Mouse (Mus musculus) forelimb bud, embryonic 11.5 days (tissue): ENCODE results near the gene Rspry1.
A peak's percentile ranks its signal among the peaks of the same experiment; 100 is the strongest.

ENCODE experiments used
- DNase-seq: peaks from one replicate; pipeline ENCODE4 v3.0.0-alpha.2; 2012; ENCODE audit warnings: low read depth, low spot score

The Rspry1 gene

DNA sequence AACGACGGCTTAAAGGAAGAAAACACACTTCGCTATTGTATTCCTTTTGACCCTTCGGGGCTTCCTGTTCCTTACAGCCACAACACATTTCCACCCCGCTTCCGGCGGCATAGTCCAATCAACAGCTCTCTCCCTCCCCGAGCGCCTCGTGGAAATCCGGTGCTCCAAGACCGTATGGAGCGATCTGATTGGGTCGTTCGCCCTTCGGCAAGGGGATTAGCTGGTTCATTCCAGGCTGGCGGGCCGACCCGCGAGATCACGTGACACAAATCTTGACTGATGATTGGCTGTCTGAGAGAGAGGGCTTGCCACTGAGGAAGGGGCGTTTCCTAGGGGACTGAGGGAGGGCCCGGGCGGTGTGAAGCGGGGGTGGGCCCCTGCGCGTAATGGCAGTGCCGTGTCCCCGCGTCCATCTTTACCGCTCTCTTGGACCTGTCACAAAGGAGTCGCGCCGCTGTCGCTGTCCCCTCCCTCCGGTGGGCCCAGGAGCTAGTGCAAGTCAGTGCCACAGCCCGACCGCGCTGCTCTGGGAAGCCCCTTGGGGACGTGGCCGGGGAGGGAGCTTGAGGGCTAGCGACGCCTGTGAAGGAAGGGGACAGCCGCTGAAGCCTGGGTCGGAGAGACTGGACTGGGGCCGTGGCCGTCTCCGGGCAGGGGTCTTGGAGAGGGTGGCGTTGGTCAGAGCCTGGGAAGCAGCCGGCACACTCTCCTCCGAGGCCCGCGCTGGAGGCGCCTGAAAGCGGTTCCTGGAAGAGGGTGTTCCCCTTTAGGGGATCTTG, at the start of gene Rspry1, which contains the start of gene Fam192a:
TSS of gene Rspry1 (plus strand) at position 331 of the 779 bp plus-strand sequence.
TSS of gene Fam192a (minus strand) at position 391 of the 779 bp plus-strand sequence.
- DNase-seq, result peak; percentile 100

DNA sequence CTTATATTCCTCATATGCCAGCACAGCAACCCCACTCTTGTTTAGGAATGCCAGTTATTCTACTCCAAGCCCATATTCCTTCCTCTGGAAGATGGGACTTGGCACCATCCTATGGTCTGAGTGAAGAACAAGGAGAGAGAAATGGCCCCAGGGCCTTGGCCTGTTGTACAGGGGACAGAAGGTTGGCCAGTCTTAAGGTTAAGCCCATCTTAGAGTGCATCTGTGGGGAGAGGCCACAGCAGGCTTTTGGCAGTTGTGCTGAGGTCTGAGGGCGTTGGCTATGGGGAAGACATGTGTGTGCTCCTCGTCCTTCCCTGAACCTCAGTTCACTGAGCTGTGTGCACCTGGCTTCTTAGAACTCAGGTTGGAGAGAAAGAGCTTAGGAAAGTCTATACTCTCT, 49.0 kb upstream of the Rspry1 start:
- no peak for DNase-seq

DNA sequence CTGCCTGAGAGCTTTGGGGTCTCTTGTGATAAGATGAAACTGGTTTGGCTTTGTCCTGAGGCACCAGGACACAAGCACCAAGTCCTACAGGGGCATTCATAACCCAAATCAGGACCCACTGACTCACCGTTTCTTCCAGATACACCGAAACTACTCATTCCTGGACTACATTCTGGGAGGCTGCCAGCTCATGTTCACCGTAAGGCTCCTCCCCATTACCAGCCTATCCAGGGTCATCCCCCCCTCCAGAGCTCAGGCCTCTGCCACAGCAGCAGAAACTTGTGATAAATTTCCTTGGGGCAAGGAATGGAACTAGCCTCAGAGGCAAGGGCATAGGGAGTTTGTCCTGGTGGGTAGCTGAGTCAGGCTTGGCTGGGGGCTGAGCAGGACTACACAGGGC, 44.5 kb upstream of the Rspry1 start:
- no peak for DNase-seq

DNA sequence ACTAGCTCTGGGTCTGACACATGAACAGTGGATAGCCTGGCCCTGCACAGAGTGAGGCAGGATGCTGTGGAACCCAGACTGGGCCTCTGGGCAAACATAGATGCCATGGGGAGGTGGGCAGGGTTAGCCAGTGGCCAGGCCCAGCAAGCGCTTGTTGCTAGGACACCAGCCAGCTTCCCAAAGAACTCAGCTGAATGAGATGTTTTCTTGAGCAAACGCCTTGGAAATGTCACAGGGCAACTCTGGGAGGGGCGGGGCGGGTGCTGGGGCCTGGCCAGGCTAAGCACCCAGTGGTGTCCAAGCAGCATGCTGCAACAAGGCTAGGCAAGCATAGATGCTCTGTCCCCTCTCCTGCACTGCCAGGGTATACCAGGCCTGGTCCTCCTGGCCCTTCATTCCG, 40.5 kb upstream of the Rspry1 start:
- no peak for DNase-seq

DNA sequence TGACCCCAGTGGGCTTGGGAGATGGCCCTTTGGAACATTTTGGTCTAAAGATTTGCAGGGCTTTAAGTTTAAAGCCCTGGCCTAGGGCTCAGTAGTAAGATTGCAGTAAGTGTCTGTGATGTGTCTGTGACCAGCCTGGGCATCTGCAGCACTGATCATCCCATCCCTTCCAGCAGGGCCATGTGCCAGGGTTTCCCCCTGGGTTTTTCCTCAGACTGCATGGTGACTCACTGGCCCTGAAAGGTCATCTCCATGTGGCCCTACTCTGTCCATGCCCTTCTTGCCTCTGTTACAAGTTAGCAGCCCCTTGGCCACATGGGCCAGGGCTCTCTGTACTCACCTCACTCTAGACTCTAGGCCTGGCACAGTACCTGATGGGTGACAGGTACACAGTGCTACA, 37.3 kb upstream of the Rspry1 start:
- DNase-seq, result no peak

DNA sequence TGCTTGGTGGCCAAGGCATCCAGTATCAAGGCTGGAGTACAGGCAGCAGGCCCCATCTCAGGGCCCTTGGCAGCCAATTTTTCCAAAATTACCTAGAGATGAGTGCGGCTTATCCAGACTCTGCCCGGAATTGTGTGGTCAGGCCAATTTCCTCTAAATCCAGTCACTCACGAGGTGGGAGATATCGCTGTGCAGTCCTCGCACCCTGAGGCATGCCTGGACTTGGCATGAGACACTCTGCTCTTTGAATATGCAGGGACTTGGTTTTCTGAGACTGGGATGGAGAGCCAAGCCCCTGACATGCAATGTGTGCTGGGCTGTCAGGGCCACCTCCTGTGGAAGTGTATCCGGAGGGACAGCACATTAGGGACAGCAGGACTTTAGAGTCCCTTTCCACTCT, 35.7 kb upstream of the Rspry1 start:
- no peak for DNase-seq

DNA sequence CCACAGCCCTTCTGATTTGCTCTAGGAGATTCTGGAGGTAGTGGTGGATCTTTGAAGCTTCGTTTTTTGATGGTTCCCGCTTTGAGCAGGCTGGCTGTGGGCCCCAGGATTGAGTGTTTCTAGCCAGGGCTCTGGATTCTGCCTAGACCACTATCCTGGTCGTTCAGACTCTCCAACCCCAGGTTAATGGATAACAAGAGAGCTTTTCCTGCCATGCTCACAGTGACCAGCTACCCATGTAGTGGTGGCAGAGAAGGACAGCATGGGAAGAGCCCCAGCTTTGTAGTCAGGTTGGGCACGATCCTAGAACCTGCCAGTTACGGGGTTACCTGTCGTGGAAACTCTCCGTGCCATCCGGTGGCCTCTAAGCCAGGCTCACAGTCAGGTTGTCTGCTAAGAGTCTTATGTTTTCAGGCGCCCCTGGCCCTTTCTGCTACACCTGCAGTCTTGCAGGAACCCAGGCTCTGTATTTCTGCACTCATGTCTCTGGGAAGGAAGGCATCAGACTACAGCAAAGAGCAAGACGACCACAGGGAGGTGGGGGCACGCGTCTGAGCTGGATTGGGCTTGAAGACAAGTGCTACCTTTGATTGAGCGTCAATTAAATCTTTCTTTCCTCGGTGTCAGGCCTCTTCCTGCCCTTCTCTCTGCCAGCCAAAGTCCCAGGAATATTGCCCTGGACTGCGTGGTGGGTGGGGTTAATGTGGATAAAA, 35.1 kb upstream of the Rspry1 start:
- DNase-seq, result no peak

DNA sequence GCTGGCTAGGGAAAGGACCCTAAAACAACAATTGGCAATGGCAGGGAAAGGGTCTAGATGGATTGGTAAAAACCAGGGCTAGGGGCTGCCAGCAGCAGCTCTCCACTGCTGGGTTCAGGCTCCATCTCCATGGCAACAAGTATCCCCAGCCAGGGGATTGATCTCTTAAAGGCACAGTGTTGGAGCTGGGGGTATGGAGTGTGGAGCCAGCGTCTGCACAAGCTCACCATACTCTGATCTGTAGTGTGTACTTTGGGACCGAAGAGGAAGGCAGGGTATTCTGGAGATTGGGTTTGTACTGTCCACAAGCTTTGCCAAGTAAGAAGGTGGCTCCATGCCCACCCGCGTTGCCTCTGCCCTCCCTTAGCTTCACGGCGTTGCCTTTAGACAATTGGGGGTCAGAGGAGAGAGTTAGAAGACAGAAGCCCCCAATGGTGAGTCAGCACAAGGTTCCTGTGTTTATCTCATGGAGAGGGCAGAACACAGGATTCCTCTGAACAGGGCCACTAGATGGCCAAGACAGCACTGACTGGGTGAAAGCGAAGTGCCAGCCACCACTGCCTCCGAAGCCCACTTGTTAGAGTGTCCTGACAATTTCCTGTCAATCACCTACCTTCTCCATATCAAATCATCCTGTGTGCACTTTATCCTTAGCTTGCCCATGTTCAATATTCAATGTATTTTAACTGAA, 34.4 kb upstream of the Rspry1 start:
- no peak for DNase-seq

DNA sequence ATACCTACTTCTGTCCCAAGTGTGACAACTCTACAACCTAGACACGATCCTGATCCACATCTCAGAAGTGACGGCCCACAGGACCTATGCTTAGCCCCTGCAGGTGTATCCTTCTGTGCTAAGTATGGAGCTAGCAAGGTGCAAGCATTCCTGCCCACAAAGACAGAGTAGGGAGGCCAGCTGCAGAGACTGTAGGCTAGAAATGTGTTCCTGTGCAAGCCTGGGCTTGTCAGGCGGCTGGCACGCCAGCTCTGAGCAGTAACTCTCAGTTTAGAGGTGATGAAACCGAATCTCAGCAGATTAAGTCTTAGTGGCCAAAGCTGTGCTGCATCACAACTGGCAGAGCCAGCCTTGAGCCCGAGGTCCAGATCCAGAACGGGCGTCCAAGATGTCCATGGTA, 33.6 kb upstream of the Rspry1 start:
- peak; percentile 8 for DNase-seq

DNA sequence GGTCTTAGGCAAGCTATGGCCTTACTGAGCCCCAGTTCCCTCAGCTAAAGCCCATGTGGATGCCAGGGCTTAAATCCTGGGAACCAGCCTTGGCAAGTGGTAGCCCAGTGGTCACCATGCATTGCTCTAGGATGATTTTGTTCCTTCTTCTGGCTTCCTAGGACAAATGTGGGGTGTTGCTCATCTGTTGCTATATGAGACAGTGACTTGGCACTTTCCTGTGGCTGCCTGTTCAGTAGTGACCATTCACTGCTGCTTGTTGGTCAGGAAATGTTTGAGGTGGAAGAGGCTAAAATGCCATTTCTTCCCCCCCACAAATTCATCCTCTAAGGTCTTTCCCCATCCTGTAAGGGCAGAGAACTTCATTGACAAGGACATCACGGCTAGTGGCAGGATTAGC, 32.3 kb upstream of the Rspry1 start:
- no peak for DNase-seq

DNA sequence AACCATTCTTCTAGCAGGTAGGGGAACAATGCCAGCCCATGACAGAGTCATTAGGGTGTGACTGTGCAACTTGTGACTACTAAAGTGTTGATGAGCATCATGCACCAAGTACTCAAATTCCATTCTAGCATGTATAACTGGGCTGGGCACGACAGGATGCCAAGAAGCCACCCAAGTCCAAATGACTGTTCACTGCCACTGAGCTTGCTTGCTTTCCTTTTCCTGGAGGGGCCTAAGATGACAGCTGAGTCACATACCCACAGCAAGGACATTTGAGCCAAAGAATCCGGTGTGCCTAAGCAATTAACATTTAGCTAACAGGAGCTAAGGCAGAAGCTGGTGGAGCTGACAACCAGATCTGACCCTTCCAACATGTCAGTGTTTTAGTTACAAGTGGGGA, 29.8 kb upstream of the Rspry1 start:
- DNase-seq, result no peak

DNA sequence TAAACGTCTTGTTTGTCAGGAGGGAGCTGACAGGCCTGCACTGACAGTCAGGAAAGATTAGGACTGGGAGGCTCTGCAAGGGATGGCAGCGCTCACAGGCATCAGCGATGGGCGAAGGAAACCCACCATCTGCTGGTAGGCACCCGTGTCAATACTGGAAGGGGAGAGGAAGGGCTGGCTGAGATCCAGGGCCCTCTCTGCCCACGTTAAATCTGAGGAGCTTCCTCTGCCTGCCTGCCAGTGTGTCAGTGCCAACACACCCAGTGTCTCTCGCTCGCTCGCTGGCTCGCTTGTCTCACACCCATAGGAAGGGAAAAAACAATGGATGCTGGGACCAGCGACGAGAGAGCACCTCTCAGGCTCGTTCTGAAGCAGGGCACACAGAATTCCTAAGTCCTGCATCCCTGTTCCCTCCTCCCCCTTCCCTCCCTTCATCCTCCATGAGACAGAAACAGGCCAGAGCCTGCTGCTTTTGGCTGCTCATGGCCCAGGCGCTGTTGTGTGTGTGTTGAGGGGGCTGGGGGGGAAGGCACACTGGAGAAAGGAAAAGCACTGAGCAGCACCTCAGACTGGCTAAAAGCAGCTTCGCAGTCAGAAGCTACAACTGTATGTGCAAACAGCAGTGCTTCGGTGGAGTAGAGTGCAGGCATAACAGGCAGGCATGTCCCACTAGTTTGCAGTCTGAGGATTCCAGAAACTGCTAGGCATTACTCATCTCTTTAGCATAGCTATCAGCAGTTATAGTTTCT, 27.4 kb upstream of the Rspry1 start:
- DNase-seq, result no peak

DNA sequence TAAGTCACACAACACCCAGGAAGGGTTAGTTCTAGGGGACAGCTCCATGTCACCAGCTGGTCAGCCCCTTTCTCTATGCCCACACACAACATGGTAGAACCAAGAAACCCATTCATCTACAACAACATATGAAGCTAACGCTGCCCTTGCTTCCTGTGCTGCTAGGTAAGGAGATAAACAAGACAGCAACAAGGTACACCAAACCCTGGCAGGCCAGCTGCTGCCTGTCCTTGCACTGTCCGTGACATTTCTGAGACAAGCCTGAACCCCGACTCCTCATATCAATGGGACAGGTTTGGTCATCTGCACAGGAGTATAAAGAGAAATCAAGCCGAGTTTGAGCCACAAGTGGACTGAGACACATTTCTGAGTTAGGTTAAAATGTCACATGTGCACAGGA, 26.6 kb upstream of the Rspry1 start:
- DNase-seq, result no peak

DNA sequence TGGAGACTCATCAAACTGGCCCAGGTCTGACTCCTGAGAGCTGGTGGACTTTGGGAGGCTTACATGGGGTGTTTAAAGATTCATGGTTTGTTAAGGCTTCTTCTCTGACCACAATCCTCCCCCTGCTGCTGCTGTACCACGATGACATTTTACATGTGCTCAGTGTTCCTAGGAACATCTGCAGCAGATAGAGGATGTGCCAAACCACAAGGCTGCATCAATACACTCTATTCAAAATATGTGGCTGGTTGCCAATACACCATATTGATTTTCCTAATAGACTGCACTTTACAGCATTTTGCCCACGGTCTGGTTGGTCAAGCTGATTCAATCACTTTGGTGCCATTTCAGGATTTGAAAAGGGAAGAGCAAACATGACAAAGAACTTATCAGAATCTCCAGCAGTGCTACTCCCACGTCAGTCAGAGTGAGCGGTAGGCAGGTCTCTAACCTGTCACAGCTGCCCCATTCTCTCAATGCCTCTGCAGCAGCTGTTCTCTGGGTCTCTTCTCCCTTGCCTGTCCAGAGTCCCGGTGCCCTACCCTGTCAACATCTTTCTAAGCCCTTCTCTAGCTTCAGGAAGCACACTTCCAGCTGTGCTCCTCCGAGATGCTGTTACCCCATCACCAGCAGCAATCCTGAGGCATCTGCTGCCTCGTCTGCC, 19.8 kb upstream of the Rspry1 start:
- no peak for DNase-seq

DNA sequence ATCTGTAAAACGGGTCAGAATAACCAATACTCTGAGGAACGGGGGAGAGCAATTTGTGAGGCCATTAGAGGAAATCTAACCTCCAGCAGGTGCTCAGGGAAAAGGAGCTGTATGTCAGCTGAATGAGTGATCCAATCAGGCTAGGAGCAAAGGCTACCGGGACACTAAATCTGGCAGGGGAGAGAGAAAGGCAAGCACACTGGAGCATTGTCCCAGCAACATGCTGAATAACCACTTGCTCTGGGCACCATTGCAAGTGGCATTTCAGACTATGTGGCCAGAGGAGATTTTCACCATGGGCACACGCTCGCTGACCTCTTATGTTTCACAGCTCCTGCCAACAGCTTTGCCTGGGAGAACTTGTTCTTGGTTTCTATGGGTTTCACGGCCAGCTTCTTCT, 19.2 kb upstream of the Rspry1 start:
- DNase-seq, result no peak

DNA sequence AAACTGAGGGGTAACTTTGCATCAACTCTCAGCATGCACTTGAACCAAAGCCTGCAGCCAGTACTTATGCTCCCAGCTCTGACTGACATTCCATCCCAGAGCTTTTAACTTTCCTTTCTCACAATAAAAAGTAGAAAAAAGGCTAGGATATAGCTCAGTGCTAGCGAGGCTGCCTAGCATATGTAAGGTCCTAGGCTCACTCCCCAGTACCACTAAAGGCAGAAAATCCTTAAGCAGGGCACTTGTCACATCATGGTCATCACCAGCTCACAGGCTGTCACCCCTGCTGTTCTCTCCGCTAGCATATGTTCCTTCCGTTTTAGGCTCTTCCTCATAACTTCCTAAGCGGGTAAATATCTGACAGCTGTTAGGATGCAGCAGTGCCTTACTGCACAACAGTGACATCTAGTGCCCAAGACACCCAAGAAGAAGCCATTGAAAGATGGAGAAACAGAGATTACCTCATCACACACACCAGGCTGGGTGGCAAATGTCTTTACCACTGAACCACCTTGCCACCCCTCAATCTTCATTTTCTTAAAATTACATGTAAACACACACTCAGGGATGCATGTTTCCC, 17.4 kb upstream of the Rspry1 start:
- DNase-seq, result peak; percentile 10

DNA sequence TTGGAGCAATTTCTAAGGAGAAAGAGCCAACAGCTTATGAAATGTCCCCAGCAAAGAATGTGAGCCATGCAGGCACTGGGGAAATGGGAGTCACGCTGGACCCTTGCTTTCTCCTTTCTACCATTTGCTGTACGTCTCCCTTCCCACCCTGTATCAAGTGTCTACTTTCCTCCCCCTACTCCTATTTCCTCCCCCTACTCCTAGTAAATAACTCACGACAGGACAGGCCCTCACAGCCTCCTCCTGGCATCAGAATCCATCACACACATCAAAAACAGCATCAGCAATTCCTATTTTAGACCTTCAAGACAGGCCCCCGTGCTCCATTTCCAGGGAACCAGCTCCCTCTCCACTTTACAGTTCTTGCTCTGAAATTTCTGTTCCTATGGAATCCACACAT, 10.0 kb upstream of the Rspry1 start:
- DNase-seq, result no peak

DNA sequence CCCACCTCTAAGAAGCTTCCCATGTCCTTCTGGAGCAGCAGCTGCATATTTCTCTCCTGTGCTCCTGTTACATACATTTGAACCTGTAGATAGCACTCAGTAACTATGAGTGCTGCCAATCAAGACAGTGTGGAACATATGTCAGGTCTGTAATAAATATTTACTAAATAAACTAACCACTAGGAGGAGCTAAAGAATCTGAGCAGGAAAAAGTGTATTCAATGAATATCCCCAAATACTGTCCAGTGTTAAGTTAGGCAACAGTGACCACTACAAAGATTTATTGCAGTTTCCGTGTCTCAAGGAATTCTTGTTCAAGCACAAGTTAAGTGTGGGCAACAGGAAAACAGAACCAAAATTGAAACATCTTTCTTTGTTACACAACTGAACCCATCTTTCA, 7.5 kb upstream of the Rspry1 start:
- DNase-seq, result no peak

DNA sequence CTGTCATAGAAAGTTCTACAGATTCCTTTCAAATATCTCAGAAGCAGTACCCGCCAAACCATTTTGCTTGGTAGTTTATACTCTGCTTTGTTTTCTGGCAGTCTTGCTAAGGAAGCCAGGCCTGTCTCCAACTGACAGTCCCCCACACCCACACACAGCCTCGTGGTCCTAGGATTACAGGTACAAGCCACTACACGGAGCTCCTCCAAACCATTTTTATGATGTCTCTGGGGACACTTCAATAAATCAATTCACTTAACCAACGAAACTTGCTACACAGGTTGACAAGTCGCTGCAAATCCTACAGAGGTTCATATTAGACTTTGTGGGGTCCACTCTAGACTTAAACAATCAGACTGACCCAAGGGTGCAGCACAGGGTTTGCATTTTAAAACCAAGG, 1.3 kb upstream of the Rspry1 start:
- DNase-seq, result no peak

DNA sequence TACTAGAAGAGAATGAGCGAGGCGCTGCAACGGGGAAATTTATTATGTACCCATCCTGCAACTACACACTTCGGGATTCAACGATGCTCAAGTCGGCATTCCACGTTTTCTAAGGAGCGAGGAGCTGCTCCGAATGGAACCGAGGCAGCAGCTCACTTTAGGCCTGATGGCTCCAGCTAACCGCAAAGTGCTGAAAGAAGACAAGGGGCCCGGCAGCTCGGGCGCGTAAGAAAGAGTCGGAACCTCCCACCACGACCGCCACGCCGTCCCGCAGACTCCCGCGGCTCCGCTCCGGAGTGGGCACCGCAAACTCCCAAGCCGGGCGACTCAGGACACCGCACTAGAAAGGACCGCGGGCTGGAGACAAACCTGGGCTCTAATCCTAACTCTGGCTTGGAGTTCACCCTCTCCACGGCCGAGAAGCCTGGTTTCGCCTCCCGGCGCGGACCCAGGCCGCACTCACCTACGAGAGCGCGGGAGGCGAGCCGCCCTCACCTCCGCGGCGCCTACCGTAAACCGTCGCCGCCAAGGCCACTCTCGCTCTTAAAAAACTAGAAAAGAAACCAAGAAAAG, 617 bp upstream of the Rspry1 start:
- DNase-seq, result no peak
